Mouse (Mus musculus) forebrain, embryonic 11.5 days (tissue): ENCODE results near the gene Iqgap2. TPM values are rescaled to one million over a fixed set of nuclear protein-coding genes. Genes with fewer than 3 reads are reported as not detected.

ENCODE experiments used
- ATAC-seq: fragments of 200-750 bp; cut with Nextera tagmentation; replicated peaks from 2 replicates; pipeline ENCODE4 v1.8.0; 2017; ENCODE audit warnings: moderate TSS enrichment; ENCODE audit not compliant: low FRiP score
- DNase-seq: peaks from one replicate; pipeline ENCODE4 v3.0.0-alpha.2; 2017; ENCODE audit warnings: low spot score
- H3K27ac ChIP-seq: fragments of 300-500 bp; sonication (generic); 2 replicates; pipeline ENCODE4 v1.5.1; 2014; ENCODE audit warnings: low read depth, low read length
- H3K27me3 ChIP-seq: fragments of 300-500 bp; sonication (generic); 2 replicates; pipeline ENCODE4 v1.6.1; 2014; ENCODE audit warnings: mild to moderate bottlenecking, low read length, mixed read lengths; ENCODE audit not compliant: control insufficient read depth, insufficient read depth
- H3K36me3 ChIP-seq: fragments of 300-500 bp; sonication (generic); 2 replicates; pipeline ENCODE4 v1.6.1; 2014; ENCODE audit warnings: mild to moderate bottlenecking, low read length, moderate library complexity, mixed read lengths; ENCODE audit not compliant: control insufficient read depth, insufficient read depth
- H3K4me1 ChIP-seq: fragments of 300-500 bp; sonication (generic); replicated peaks from 2 replicates; pipeline ENCODE4 v1.6.1; 2014; ENCODE audit warnings: low read length, mixed read lengths; ENCODE audit not compliant: control insufficient read depth, insufficient read depth
- H3K4me2 ChIP-seq: fragments of 300-500 bp; sonication (generic); 2 replicates; pipeline ENCODE4 v1.6.1; 2014; ENCODE audit warnings: low read depth, mild to moderate bottlenecking, low read length, moderate library complexity, mixed read lengths; ENCODE audit not compliant: severe bottlenecking
- H3K4me3 ChIP-seq: fragments of 300-500 bp; sonication (generic); 2 replicates; pipeline ENCODE4 v1.5.1; 2014; ENCODE audit warnings: low read depth, low read length
- H3K9ac ChIP-seq: fragments of 300-500 bp; sonication (generic); 2 replicates; pipeline ENCODE4 v1.6.1; 2014; ENCODE audit warnings: low read length
- H3K9me3 ChIP-seq: fragments of 300-500 bp; sonication (generic); 2 replicates; pipeline ENCODE4 v1.6.1; 2016; ENCODE audit warnings: low read length, mixed read lengths; ENCODE audit not compliant: control insufficient read depth
- WGBS: fragments of 180-500 bp; shearing (Covaris S2); extraction: QIAGEN DNeasy Blood & Tissue Kit; methylation state at CpG from one replicate; pipeline ENCODE4 v1.1.7; 2014; 5-methylcytosine and 5-hydroxymethylcytosine counted together
- polyA plus RNA-seq: library from polyadenylated mRNA; unstranded; fragments of >200 nt; fragmentation: Nextera tagmentation; extraction: Ambion mirVana; gene quantifications from 2 replicates; pipeline ENCODE4 v1.2.1, GENCODE M21; 2014

Iqgap2 gene
- polyA plus RNA-seq, 1 experiment from 2014 or later, result 20.1 TPM

GRCm38 (mm10) chr13:95807106-95807750 lies 84.5 kb downstream of the Iqgap2 start:
- Histone ChIP-seq H3K9me3 (no peaks in the 10 kb centered on the region), H3K9ac (no peak overlapping the region), H3K4me1 (peaks cover 5% of the 10 kb centered on the region; the same call in 1 of the 2 replicates), H3K36me3 (no peaks in the 10 kb centered on the region), H3K4me2 (no peak overlapping the region), H3K27ac (peak overlapping the region; percentile 58; the same call in 1 of the 2 replicates), H3K27me3 (no peaks in the 10 kb centered on the region), H3K4me3 (no peak overlapping the region)
- ATAC-seq (peak; percentile 93), DNase-seq (peak; percentile 67)
- WGBS, result 14% methylated on average over 5 of the region's 5 CpGs

- DNase-seq, result peak; percentile 57
- peaks cover 5% of the 10 kb centered on the region; the same call in 1 of the 2 replicates for H3K4me1 ChIP-seq
- H3K27ac ChIP-seq, result no peak overlapping the region
- no peak overlapping the region for H3K4me2 ChIP-seq
- 68% methylated on average over 13 of the region's 13 CpGs for WGBS
- no peaks in the 10 kb centered on the region for H3K27me3 ChIP-seq
- H3K9ac ChIP-seq, result no peak overlapping the region
- no peak overlapping the region for H3K4me3 ChIP-seq
- no peaks in the 10 kb centered on the region for H3K9me3 ChIP-seq
- ATAC-seq, result no peak
- no peaks in the 10 kb centered on the region for H3K36me3 ChIP-seq
These were observed 86.1 kb downstream of the Iqgap2 start for GRCm38 (mm10) chr13:95805469-95806166.

- peaks cover 5% of the 10 kb centered on the region; the same call in 1 of the 2 replicates for H3K4me1 ChIP-seq
- H3K9ac ChIP-seq, result no peak overlapping the region; the same call in 1 of the 2 replicates
- H3K4me3 ChIP-seq, result no peak overlapping the region
- WGBS, result 94% methylated on average over 6 of the region's 6 CpGs
- H3K27me3 ChIP-seq, result no peaks in the 10 kb centered on the region
- DNase-seq, result no peak
- H3K9me3 ChIP-seq, result no peaks in the 10 kb centered on the region
- no peaks in the 10 kb centered on the region for H3K36me3 ChIP-seq
- no peak overlapping the region for H3K27ac ChIP-seq
- H3K4me2 ChIP-seq, result no peak overlapping the region
- ATAC-seq, result no peak
These were observed 87.6 kb downstream of the Iqgap2 start for GRCm38 (mm10) chr13:95804113-95804512.

- peaks cover under 1% of the 10 kb centered on the region; the same call in 1 of the 2 replicates for H3K4me1 ChIP-seq
- no peak for ATAC-seq
- no peaks in the 10 kb centered on the region for H3K9me3 ChIP-seq
- H3K36me3 ChIP-seq, result no peaks in the 10 kb centered on the region
- H3K27me3 ChIP-seq, result no peaks in the 10 kb centered on the region
- H3K4me3 ChIP-seq, result no peak overlapping the region
- H3K27ac ChIP-seq, result no peak overlapping the region
- no peak for DNase-seq
- no peak overlapping the region for H3K9ac ChIP-seq
- 89% methylated on average over 9 of the region's 9 CpGs for WGBS
- H3K4me2 ChIP-seq, result no peak overlapping the region
These were observed 90.8 kb downstream of the Iqgap2 start for GRCm38 (mm10) chr13:95800925-95801324.

GRCm38 (mm10) chr13:95799322-95799721 lies 92.4 kb downstream of the Iqgap2 start:
- Histone ChIP-seq H3K4me1 (no peaks in the 10 kb centered on the region; the same call in 1 of the 2 replicates), H3K4me2 (no peak overlapping the region), H3K9me3 (no peaks in the 10 kb centered on the region), H3K4me3 (no peak overlapping the region), H3K27ac (no peak overlapping the region), H3K9ac (no peak overlapping the region), H3K27me3 (no peaks in the 10 kb centered on the region), H3K36me3 (no peaks in the 10 kb centered on the region)
- WGBS, result 84% methylated on average over 4 of the region's 4 CpGs
- ATAC-seq (no peak), DNase-seq (no peak)

GRCm38 (mm10) chr13:95798721-95799120 lies 93.0 kb downstream of the Iqgap2 start:
- ATAC-seq, result no peak
- Histone ChIP-seq H3K4me3 (no peak overlapping the region), H3K9ac (no peak overlapping the region), H3K36me3 (no peaks in the 10 kb centered on the region), H3K27me3 (no peaks in the 10 kb centered on the region), H3K4me1 (no peaks in the 10 kb centered on the region; the same call in 1 of the 2 replicates), H3K9me3 (no peaks in the 10 kb centered on the region), H3K27ac (no peak overlapping the region), H3K4me2 (no peak overlapping the region)
- WGBS, result 55% methylated on average over 6 of the region's 6 CpGs
- DNase-seq, result no peak

GRCm38 (mm10) chr13:95797530-95797929 lies 94.2 kb downstream of the Iqgap2 start:
- Histone ChIP-seq H3K4me3 (no peak overlapping the region), H3K4me1 (no peaks in the 10 kb centered on the region; the same call in 1 of the 2 replicates), H3K4me2 (no peak overlapping the region), H3K36me3 (no peaks in the 10 kb centered on the region), H3K9me3 (no peaks in the 10 kb centered on the region), H3K9ac (no peak overlapping the region), H3K27ac (no peak overlapping the region), H3K27me3 (no peaks in the 10 kb centered on the region)
- WGBS, result 88% methylated on average over 2 of the region's 2 CpGs
- DNase-seq (no peak), ATAC-seq (no peak)

- Histone ChIP-seq H3K27ac (no peak overlapping the region), H3K9me3 (no peaks in the 10 kb centered on the region), H3K36me3 (no peaks in the 10 kb centered on the region), H3K27me3 (no peaks in the 10 kb centered on the region), H3K4me3 (no peak overlapping the region), H3K4me2 (no peak overlapping the region), H3K4me1 (no peaks in the 10 kb centered on the region; the same call in 1 of the 2 replicates), H3K9ac (no peak overlapping the region)
- ATAC-seq (no peak), DNase-seq (no peak)
- 86% methylated on average over 8 of the region's 8 CpGs for WGBS
These were observed 97.4 kb downstream of the Iqgap2 start for GRCm38 (mm10) chr13:95794346-95794745.
